Mouse (Mus musculus) embryonic facial prominence, embryonic 15.5 days (tissue): ENCODE results near the gene Gabrp. TPM values are rescaled to one million over a fixed set of nuclear protein-coding genes. Genes with fewer than 3 reads are reported as not detected.

Experiments
- ATAC-seq: fragments of 200-750 bp; cut with Nextera tagmentation; 2 replicates; pipeline ENCODE4 v1.8.0; 2017; ENCODE audit warnings: low read depth, moderate TSS enrichment; ENCODE audit not compliant: insufficient number of reproducible peaks, low FRiP score, low TSS enrichment
- H3K27ac ChIP-seq: fragments of 300-500 bp; sonication (generic); replicated peaks from 2 replicates; pipeline ENCODE4 v1.5.1; 2015; ENCODE audit warnings: mild to moderate bottlenecking, inconsistent platforms
- H3K27me3 ChIP-seq: fragments of 300-500 bp; sonication (generic); 2 replicates; pipeline ENCODE4 v1.6.1; 2015; ENCODE audit warnings: inconsistent platforms
- H3K36me3 ChIP-seq: fragments of 300-500 bp; sonication (generic); 2 replicates; pipeline ENCODE4 v1.6.1; 2015; ENCODE audit warnings: mild to moderate bottlenecking, inconsistent platforms
- H3K4me1 ChIP-seq: fragments of 300-500 bp; sonication (generic); 2 replicates; pipeline ENCODE4 v1.6.1; 2015; ENCODE audit warnings: inconsistent platforms
- H3K4me2 ChIP-seq: fragments of 300-500 bp; sonication (generic); replicated peaks from 2 replicates; pipeline ENCODE4 v1.6.1; 2015; ENCODE audit warnings: mild to moderate bottlenecking, inconsistent platforms
- H3K4me3 ChIP-seq: fragments of 300-500 bp; sonication (generic); replicated peaks from 2 replicates; pipeline ENCODE4 v1.5.1; 2015; ENCODE audit warnings: mild to moderate bottlenecking, inconsistent platforms
- H3K9ac ChIP-seq: fragments of 300-500 bp; sonication (generic); 2 replicates; pipeline ENCODE4 v1.6.1; 2015; ENCODE audit warnings: inconsistent platforms
- H3K9me3 ChIP-seq: fragments of 300-500 bp; sonication (generic); replicated peaks from 2 replicates; pipeline ENCODE4 v1.6.1; 2016; ENCODE audit warnings: inconsistent platforms
- WGBS: fragments of 180-500 bp; shearing (Covaris S2); methylation state at CpG from one replicate; pipeline ENCODE4 v1.1.7; 2015; 5-methylcytosine and 5-hydroxymethylcytosine counted together
- polyA plus RNA-seq: library from polyadenylated mRNA; unstranded; fragments of >200 nt; fragmentation: Nextera tagmentation; extraction: Ambion mirVana; gene quantifications from 2 replicates; pipeline ENCODE4 v1.2.1, GENCODE M21; 2015

The Gabrp gene
- polyA plus RNA-seq, 1 experiment from 2014 or later: 4.3 TPM

DNA sequence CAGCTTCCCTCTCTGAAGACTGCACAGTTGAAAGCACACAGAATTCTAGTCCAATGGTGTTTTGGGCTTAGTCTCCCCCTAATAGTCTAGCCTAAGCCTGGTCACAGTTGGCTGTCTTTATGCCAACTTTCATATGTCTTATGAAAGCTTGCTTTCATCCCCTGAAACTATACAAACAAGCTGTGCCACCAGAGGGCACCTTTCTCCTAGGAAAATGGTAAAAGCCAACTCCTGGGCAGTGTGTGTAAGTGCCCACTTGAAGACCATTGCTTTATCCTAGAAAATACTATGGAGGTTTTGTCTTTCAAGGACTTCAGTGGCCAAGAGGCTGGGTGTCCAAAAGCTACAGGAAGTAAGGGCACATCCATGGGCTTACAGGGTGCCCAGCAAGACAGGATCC is 8.3 kb downstream of the Gabrp start:
- Histone ChIP-seq H3K4me1 (no peaks in the 10 kb centered on the region), H3K4me3 (no peak overlapping the region), H3K9ac (no peak overlapping the region), H3K36me3 (no peaks in the 10 kb centered on the region), H3K27ac (no peak overlapping the region), H3K27me3 (no peaks in the 10 kb centered on the region), H3K4me2 (no peak overlapping the region), H3K9me3 (no peaks in the 10 kb centered on the region)
- ATAC-seq: no peak

DNA sequence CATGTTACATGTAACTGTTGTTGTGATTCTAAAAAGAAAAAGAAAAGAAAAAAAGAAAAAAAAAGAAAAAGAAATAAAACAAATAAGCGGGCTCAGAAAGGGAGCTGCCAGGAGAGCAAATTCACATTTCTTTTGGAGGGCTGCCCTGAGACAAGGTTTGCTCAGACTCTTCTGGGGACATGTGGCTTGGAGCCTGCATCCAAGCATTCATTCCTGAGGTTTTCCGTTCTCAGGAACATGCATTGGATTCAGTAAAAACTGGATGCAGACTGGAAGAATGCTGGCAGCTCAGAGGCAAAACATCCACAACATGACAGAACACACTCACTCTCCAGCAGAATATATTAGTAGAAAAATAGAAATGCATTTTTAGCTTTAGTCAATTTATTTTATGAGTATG is 14.8 kb downstream of the Gabrp start:
- H3K36me3 ChIP-seq: no peaks in the 10 kb centered on the region
- no peak overlapping the region for H3K9ac ChIP-seq
- H3K4me3 ChIP-seq: no peak overlapping the region
- no peak overlapping the region for H3K4me2 ChIP-seq
- no peaks in the 10 kb centered on the region for H3K9me3 ChIP-seq
- H3K27ac ChIP-seq: 0 out of 2 replicates have a peak overlapping the region, but pooled peaks have one; percentile 51
- H3K27me3 ChIP-seq: no peaks in the 10 kb centered on the region
- H3K4me1 ChIP-seq: no peaks in the 10 kb centered on the region
- 52% methylated on average over 2 of the region's 2 CpGs for WGBS
- 0 out of 2 replicates have a peak, but pooled peaks have one; percentile 15 for ATAC-seq

GRCm38 (mm10) chr11:33554123-33554522 is 24.6 kb downstream of the Gabrp start:
- no peak overlapping the region for H3K4me2 ChIP-seq
- no peak for ATAC-seq
- WGBS: 71% methylated on average over 8 of the region's 8 CpGs
- no peaks in the 10 kb centered on the region for H3K27me3 ChIP-seq
- H3K9me3 ChIP-seq: no peaks in the 10 kb centered on the region
- no peaks in the 10 kb centered on the region for H3K36me3 ChIP-seq
- no peak overlapping the region for H3K4me3 ChIP-seq
- H3K9ac ChIP-seq: no peak overlapping the region
- no peak overlapping the region for H3K27ac ChIP-seq
- H3K4me1 ChIP-seq: no peaks in the 10 kb centered on the region

GRCm38 (mm10) chr11:33550861-33551560 is 27.7 kb downstream of the Gabrp start:
- H3K36me3 ChIP-seq: no peaks in the 10 kb centered on the region
- H3K27me3 ChIP-seq: no peaks in the 10 kb centered on the region
- no peaks in the 10 kb centered on the region for H3K9me3 ChIP-seq
- no peak overlapping the region for H3K27ac ChIP-seq
- H3K4me2 ChIP-seq: no peak overlapping the region
- H3K4me3 ChIP-seq: no peak overlapping the region
- ATAC-seq: no peak
- H3K4me1 ChIP-seq: no peaks in the 10 kb centered on the region
- H3K9ac ChIP-seq: no peak overlapping the region
- WGBS: 72% methylated on average over 14 of the region's 14 CpGs

GRCm38 (mm10) chr11:33547386-33547785 is 31.4 kb downstream of the Gabrp start:
- Histone ChIP-seq H3K4me2 (no peak overlapping the region), H3K27me3 (no peaks in the 10 kb centered on the region), H3K9ac (no peak overlapping the region), H3K4me3 (no peak overlapping the region), H3K9me3 (no peaks in the 10 kb centered on the region), H3K36me3 (no peaks in the 10 kb centered on the region), H3K4me1 (no peaks in the 10 kb centered on the region), H3K27ac (no peak overlapping the region)
- 67% methylated on average over 2 of the region's 2 CpGs for WGBS
- no peak for ATAC-seq

DNA sequence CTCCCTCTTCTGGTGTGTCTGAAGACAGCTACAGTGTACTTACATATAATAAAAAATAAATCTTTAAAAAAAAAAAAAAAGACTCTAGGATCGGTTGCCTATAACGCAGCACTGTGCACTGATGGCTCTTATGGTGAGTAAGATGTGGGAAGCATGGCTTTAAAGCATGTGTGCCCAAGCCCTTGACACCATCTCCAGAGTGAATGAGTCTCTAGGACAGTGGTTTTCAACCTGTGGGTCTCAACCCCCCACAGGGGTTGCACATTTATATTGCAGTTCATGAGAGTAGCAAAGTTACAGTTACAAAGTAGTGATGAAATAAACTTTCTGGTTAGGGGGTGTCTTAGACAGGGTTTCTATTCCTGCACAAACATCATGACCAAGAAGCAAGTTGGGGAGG is 33.8 kb downstream of the Gabrp start:
- no peaks in the 10 kb centered on the region for H3K36me3 ChIP-seq

DNA sequence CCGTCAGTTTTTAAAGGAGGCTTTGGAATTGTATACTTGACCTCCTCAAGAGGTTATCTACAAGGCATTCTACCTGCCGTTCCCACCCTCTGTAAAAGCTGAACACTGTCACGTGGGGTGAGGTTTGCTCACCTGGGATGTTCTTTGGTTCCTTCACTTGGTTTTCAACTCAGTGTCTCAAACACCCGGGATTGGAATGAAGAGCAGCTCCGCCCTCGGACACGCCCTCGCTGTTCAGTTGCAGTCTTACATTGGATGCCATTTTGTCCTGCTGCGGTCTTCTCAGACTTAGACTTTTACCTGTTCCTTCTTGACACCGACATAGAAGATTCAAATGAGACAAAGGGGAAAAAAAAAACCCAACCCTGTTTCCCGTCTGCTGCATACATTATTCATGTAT is 34.6 kb downstream of the Gabrp start:
- WGBS: 68% methylated on average over 11 of the region's 11 CpGs
- Histone ChIP-seq H3K27ac (no peak overlapping the region), H3K4me1 (no peaks in the 10 kb centered on the region), H3K4me2 (no peak overlapping the region), H3K9me3 (no peaks in the 10 kb centered on the region), H3K27me3 (no peaks in the 10 kb centered on the region), H3K4me3 (no peak overlapping the region), H3K9ac (no peak overlapping the region), H3K36me3 (no peaks in the 10 kb centered on the region)
- ATAC-seq: no peak

More for the DNA sequence above, 33.8 kb downstream of the Gabrp start:
- Histone ChIP-seq H3K27me3 (no peaks in the 10 kb centered on the region), H3K9me3 (no peaks in the 10 kb centered on the region), H3K4me3 (no peak overlapping the region), H3K9ac (no peak overlapping the region), H3K27ac (no peak overlapping the region), H3K4me2 (no peak overlapping the region), H3K4me1 (no peaks in the 10 kb centered on the region)
- WGBS: 94% methylated on average over 2 of the region's 2 CpGs
- ATAC-seq: no peak

- no peak overlapping the region for H3K9ac ChIP-seq
- WGBS: 72% methylated on average over 5 of the region's 5 CpGs
These were observed 41.2 kb downstream of the Gabrp start for GRCm38 (mm10) chr11:33537390-33538125.

GRCm38 (mm10) chr11:33536636-33537035 is 42.1 kb downstream of the Gabrp start:
- Histone ChIP-seq H3K36me3 (no peaks in the 10 kb centered on the region), H3K27ac (no peak overlapping the region), H3K4me3 (no peak overlapping the region), H3K4me2 (no peak overlapping the region), H3K27me3 (no peaks in the 10 kb centered on the region), H3K4me1 (no peaks in the 10 kb centered on the region), H3K9ac (no peak overlapping the region), H3K9me3 (no peaks in the 10 kb centered on the region)
- ATAC-seq: no peak
- 89% methylated on average over 3 of the region's 3 CpGs for WGBS

More at GRCm38 (mm10) chr11:33537390-33538125, 41.2 kb downstream of the Gabrp start:
- H3K4me3 ChIP-seq: no peak overlapping the region
- H3K4me2 ChIP-seq: no peak overlapping the region
- no peaks in the 10 kb centered on the region for H3K4me1 ChIP-seq
- H3K9me3 ChIP-seq: no peaks in the 10 kb centered on the region
- H3K27ac ChIP-seq: no peak overlapping the region
- H3K27me3 ChIP-seq: no peaks in the 10 kb centered on the region
- no peak for ATAC-seq
- no peaks in the 10 kb centered on the region for H3K36me3 ChIP-seq

DNA sequence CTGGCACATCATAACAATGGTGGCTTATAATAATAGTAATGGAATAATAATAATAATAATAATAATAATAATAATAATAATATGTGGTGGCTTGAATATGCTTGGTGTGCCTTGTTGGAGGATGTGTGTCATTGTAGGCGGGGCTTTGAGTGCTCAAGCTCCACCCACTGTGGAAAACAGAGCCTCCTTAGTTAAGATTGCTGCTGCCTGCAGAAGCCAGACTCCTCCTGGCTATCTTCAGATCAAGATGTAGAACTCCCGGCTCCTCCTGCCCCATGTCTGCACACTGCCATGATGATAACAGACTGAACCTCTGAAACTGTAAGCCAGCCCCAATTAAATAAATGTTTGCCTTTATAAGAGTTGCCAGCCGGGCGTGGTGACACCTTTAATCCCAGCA is 44.2 kb downstream of the Gabrp start:
- no peak overlapping the region for H3K4me3 ChIP-seq
- no peaks in the 10 kb centered on the region for H3K36me3 ChIP-seq
- no peaks in the 10 kb centered on the region for H3K4me1 ChIP-seq
- no peaks in the 10 kb centered on the region for H3K9me3 ChIP-seq
- H3K4me2 ChIP-seq: no peak overlapping the region
- 81% methylated on average over 4 of the region's 4 CpGs for WGBS
- H3K27ac ChIP-seq: no peak overlapping the region
- no peaks in the 10 kb centered on the region for H3K27me3 ChIP-seq
- ATAC-seq: no peak
- no peak overlapping the region for H3K9ac ChIP-seq

DNA sequence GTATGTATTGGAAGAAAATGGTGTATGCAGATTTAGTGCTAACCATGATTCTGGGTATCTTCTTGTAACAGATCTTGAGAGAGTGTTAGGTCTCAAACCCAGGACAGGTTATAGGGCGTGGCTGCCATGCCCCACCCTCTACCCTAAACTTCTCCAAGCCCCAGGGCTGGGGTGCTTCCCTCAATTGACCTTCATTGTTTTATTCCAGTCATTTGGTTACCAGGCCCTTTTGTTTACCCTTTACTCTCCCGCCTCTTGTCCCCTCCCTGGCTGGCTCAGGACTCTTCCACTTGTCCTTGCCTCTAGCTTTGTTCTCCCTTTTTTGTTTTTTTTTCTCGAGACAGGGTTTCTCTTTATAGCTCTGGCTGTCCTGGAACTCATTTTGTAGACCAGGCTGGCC is 45.2 kb downstream of the Gabrp start:
- no peaks in the 10 kb centered on the region for H3K9me3 ChIP-seq
- H3K9ac ChIP-seq: no peak overlapping the region
- H3K36me3 ChIP-seq: no peaks in the 10 kb centered on the region
- H3K4me2 ChIP-seq: no peak overlapping the region
- no peaks in the 10 kb centered on the region for H3K27me3 ChIP-seq
- ATAC-seq: no peak
- H3K4me1 ChIP-seq: no peaks in the 10 kb centered on the region
- 62% methylated on average over 3 of the region's 3 CpGs for WGBS
- no peak overlapping the region for H3K4me3 ChIP-seq
- no peak overlapping the region for H3K27ac ChIP-seq

DNA sequence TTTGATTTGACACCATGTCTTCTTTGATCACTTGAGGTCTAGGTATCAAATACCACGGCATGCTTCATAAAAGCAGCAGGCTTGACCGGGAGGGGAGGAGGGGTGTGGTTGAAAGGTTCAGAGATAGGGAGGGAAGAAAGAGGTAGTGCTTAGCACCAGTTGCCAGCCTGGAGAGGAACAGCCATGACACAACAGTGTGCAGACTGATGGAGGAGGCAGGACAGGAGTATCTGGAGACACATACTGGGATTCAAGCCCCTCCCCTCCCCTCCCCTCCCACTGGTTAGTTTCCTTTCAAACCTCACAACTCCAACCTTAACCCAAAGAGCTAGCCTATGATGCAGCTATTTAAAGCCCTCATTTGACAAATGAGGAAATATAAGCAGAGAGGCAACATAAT is 49.2 kb downstream of the Gabrp start:
- Histone ChIP-seq H3K9ac (no peak overlapping the region), H3K27me3 (no peaks in the 10 kb centered on the region), H3K4me3 (no peak overlapping the region), H3K27ac (no peak overlapping the region), H3K4me1 (no peaks in the 10 kb centered on the region), H3K36me3 (no peaks in the 10 kb centered on the region), H3K4me2 (no peak overlapping the region), H3K9me3 (no peaks in the 10 kb centered on the region)
- no peak for ATAC-seq
- WGBS: 27% methylated on average over 2 of the region's 2 CpGs
